Mouse (Mus musculus) bone marrow macrophage, adult 2 months (primary cell): ENCODE measurements around the gene Col6a6.

Source experiments
- CTCF ChIP-seq: IDR thresholded peaks from 2 replicates; pipeline ENCODE4 v1.5.1; 2012; ENCODE audit warnings: low read depth, mild to moderate bottlenecking, low read length, moderate library complexity
- POLR2A ChIP-seq: IDR thresholded peaks from 2 replicates; pipeline ENCODE4 v1.6.1; 2012; ENCODE audit warnings: mild to moderate bottlenecking, low read depth, low read length, borderline replicate concordance

DNA sequence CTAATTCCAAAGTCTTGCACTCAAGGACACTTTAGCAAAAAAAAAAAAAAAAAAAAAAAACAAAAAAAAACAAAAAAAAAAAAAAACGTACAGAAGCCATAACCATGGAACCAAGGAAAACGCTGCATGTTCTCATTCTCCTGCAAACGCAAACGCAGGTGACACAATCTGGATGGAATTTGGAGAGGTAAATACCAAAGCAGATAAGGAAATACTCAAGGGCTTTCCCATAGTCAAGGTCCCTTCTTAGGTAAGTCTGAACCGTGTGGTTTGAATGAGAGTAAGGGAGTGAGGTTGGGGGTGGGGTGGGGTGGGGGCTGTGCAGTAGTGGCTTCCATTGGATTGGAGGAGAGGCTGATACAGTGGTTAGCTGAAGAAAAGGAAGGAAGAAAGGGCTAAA, 63.8 kb downstream of the Col6a6 start:
- TF ChIP-seq POLR2A: no peak
- TF ChIP-seq CTCF: no peak
